Mouse (Mus musculus) ovary, postnatal 36 days (tissue): ENCODE results near the gene Cdk5.

ENCODE experiments used
- DNase-seq: peaks from one replicate; pipeline ENCODE4 v3.0.0; 2022; ENCODE audit warnings: low spot score, mixed read lengths

Cdk5 gene

GRCm38 (mm10) chr5:24427981-24428402, 4.7 kb upstream of the Cdk5 start:
- DNase-seq: no peak

GRCm38 (mm10) chr5:24427285-24427633, 3.9 kb upstream of the Cdk5 start:
- DNase-seq: no peak

GRCm38 (mm10) chr5:24426556-24427284, 3.4 kb upstream of the Cdk5 start:
- no peak for DNase-seq

DNA sequence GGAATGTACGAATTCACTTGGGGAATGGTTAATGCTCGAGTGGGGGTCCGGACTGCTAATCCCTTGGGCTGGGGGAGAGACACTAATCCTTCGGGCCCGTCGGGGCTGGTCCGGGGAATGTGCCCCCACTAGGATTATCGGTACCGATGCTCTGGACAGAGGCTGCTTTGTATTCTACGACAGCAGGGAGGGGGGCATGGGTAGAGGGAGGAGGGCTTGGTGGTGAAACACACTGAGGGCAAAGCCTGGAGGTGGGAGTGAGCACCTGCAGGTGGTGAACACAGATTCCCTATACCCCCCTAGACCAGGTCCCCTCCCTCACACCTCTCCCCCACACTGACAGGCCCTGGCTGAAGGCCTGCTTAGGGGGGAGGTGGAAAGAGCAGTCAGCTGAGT, 2.7 kb upstream of the Cdk5 start:
- no peak for DNase-seq

DNA sequence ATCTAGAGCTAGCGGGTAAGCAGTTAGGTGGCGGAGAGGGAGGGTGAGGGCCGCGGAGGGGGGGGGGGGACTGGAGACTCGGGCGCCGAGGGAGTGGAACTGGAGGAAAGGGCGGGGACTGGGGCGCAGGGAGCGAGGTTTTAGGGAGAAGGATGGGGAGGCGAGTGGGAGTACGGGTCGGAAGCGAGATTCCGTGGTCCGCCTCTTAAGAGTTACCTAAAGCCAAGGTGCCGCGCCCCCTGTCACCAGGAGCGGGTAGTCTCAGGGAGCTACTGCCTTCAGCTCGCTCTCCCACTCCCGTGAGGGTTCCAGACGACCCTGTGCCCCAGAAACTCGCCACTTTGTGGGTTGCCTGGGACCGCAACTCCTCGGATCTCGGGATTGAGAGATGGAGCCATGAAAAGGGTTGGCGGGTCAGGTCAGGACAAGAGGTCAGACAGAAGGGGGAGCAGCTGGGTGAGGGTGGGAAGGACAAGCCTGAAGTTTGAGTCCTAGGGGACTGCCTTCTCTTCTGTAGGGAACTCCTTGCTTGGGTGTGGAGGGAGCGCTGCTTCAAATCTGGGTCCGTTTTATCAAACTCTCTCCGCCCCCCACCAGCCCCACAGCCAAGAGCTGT, 2.2 kb upstream of the Cdk5 start:
- no peak for DNase-seq

DNA sequence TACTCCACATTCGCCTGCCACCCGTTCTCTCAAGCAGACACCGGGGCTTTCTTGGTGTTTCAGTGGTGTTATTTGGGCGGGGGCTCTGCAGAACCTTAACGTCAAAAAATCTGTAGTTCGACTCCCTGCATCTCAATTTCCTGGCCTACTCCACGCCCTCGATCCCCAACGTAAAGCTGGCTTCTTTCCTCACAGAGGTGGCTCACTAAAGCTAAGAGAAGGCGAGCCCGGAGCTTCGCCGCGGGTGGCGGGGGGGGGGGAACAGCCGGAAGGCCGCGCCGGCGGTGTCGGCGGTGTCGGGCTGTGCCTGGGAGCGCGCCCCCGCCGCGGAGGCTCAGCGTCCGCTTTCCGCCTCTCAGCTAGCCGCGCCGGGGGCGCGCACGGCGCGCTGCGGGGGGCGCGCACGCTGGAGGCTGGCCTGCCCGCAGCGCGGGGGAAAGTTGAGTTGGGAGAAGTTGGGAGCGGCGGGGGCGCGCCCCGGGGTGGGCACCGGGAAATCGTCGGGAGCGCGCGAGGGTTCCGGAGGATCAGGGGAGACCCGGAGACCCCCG, 1.6 kb upstream of the Cdk5 start:
- DNase-seq: peak; percentile 90

GRCm38 (mm10) chr5:24424004-24424781, 863 bp upstream of the Cdk5 start:
- DNase-seq: no peak

DNA sequence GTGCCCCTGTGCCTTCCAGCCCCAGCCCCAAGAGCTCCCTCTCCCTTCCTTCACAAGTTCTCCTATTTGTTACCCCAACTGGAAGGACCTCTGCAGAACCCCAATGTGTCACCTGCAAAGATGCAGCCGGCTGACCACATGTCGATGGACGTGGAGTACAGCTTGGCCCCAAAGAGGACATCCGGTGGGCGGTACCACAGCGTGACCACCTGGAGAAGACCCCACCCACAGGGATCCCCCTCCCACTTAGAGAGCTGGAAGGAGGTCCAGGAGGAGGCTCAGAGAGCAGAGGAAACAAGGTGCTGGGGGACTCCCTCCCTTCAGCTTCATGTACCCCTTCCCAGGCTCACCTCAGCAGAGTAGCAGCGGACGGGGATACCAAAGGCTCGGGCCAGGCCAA, 2.9 kb downstream of the Cdk5 start:
- DNase-seq: no peak

GRCm38 (mm10) chr5:24417587-24417986, 5.7 kb downstream of the Cdk5 start:
- DNase-seq: no peak

DNA sequence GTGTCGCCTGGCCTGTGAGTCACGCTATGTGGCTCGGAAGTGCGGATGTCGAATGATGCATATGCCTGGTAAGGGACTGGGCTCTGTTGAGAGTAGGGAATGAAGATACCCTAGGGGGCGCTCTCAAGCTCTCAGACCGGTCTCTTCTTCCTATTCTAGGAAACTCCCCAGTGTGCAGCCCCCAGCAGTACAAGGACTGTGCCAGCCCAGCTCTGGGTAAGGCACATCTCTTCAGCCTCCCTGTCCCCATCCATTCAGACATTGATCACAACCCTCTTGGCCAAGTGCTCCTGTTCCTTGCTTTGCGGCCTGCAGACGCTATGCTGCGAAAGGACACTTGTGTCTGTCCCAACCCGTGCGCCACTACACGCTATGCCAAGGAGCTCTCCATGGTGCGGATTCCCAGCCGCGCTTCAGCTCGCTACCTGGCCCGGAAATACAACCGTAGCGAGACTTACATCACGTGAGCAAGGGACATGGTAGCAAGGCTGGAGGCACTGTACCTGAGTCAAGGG, 7.1 kb downstream of the Cdk5 start:
- peak; percentile 65 for DNase-seq

DNA sequence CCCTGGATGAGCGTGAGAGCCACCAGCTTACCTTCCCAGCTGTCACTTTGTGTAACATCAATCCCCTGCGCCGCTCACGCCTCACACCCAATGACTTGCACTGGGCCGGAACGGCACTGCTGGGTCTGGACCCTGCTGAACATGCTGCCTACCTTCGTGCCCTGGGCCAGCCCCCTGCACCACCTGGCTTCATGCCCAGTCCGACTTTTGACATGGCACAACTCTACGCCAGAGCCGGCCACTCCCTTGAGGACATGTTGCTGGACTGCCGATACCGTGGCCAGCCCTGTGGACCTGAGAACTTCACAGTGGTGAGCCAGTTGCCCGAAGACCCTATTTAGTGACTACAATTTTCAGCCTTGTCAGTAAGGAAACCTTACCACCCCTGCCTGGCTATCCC, 9.4 kb downstream of the Cdk5 start:
- DNase-seq: no peak

GRCm38 (mm10) chr5:24413042-24413693, 10.2 kb downstream of the Cdk5 start, which contains the start of gene Asic3:
Gene Asic3, plus strand, starts transcription at chr5:24413392.
- DNase-seq: no peak

- DNase-seq: no peak
These were observed 11.3 kb downstream of the Cdk5 start for GRCm38 (mm10) chr5:24412063-24412462.

- DNase-seq: no peak
These were observed 13.9 kb downstream of the Cdk5 start for GRCm38 (mm10) chr5:24409466-24409865.

DNA sequence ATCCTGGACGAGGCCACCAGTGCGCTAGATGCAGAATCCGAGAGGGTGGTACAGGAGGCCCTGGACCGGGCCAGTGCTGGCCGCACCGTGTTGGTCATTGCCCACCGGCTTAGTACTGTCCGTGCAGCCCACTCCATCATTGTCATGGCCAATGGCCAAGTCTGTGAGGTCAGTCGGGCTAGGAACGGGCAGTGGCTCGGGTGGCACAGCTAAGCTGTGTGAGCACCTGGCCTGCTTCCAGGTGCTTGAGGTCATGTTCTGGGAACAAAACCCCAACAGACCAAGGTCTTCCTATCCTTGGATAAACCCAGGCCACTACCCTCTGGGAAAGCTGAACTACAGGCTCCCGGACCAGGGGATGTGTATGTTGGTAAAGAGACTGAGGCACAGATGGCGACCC, 14.7 kb downstream of the Cdk5 start:
- DNase-seq: no peak

DNA sequence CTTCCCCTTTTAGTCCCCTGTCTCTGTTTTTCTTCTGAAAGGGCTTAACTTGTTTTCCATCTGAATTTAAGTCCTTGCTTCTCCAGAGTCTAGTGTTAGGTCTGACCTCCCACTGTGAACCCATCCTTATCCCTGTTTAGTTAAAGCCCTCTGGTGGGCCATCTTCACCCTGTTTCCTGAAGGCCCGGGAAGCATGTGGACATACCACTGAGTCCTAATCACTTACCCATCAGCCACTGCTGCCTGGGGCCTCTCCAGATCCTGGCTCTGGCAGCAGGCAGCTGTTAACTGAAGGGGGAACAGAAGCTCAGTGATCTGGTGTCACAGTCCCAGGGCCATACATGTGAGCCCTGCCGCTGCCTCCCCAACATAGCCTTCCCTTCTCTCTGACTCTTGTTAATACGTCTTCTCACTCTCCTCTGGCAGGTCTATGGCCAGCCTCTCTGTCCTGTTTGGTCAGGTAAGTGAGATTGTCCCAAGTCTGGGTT, 17.9 kb downstream of the Cdk5 start:
- DNase-seq: no peak

DNA sequence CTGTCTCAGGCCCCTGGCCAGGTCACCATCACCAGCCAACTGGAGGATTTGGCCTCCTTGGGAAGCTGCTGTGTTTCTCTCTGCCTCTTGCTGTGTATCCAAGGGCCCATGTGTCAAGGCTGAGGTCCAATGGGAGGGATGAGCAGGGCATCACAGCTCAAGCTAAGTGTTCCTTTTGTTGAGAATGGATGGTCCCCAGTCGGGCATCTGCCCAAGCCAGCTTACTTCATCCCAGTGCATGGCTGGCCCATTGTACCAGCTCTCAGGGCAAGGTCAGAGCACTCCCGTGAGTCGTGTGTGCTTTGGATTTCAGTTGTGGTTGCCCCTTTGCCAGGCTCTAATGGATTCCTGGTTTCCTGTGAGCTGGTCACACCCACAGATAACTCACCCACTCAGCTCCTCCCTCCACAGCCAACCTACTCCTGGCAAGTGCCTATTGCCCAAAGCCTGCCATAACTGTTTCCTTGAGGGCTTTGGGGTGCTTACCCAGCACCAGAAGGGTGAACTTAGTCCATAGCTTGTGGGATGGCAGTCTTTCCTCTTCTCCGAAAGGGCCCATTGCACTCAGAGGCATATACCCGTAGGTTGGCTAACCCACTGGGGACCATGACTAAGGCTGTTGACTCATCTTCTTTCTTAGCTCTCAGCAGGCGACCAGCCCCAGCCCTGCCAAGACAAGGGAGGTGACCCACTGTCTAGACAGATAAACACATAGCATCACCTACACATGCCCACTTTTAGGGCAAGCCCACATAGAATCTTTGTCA, 18.6 kb downstream of the Cdk5 start:
- no peak for DNase-seq

- no peak for DNase-seq
These were observed 21.4 kb downstream of the Cdk5 start for GRCm38 (mm10) chr5:24401969-24402368.

DNA sequence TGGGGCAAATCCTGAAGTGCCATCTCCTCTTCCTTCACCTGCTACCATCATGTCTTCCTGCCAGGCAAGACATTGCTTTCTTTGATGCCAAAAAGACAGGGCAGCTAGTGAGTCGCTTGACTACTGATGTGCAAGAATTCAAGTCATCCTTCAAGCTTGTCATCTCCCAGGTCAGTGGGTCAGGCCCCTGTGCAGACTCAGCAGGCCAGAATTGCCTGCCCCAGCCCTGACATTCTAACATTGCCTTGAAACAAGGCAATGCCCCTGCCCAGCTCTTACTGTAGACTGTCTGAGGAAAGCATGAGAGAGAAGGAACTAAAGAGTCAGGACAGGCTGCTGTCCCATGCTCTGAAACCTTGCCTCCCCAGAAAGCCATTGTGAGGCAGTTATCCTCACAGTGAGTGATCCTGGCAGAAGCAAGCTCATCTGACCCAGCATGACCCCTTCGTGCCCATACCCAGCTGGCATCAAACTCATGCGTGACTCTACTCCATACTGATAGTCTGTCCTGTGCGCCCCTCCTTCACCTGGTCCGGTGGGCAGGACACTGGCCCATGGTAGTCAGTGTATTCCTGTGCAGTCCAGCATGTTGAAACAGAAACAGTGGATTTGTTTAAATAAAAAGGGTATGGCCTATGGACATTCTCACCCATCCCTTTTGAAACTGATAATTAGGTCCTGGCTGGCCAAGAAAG, 22.3 kb downstream of the Cdk5 start:
- DNase-seq: no peak

DNA sequence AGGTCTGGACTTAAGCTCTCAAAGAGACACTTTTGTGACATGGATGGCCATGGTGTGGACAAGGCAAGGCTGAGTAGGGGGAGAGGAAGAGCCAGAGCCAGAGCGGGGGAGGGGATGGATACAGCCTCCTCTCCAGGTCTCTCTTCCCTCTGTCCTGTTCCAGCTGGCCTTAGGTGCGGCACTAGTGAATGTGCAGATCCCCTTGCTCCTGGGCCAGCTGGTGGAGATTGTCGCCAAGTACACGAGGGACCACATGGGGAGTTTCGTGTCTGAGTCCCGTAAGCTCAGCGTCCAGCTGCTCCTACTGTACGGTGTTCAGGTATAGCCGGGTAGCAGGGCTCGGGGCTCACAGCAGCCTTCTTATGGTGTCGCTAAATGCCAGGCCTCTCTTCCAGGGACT, 23.0 kb downstream of the Cdk5 start:
- DNase-seq: no peak

- DNase-seq: no peak
These were observed 23.6 kb downstream of the Cdk5 start for GRCm38 (mm10) chr5:24399686-24400085.
